Mouse (Mus musculus) mammary gland, adult 2 months (tissue): ENCODE measurements around the gene Zfp760. TPM values are rescaled to one million over a fixed set of nuclear protein-coding genes. Genes with fewer than 3 reads are reported as not detected.

ENCODE experiments used
- polyA plus RNA-seq: library from polyadenylated mRNA; depleted of rRNA; stranded (reverse); fragments of >200 nt; gene quantifications from 2 replicates; pipeline ENCODE4 v1.2.3, GENCODE M21; 2012; ENCODE audit warnings: low replicate concordance; rRNA removed

The Zfp760 gene
- 0.59 and 1.9 TPM in 2 replicates for polyA plus RNA-seq

DNA sequence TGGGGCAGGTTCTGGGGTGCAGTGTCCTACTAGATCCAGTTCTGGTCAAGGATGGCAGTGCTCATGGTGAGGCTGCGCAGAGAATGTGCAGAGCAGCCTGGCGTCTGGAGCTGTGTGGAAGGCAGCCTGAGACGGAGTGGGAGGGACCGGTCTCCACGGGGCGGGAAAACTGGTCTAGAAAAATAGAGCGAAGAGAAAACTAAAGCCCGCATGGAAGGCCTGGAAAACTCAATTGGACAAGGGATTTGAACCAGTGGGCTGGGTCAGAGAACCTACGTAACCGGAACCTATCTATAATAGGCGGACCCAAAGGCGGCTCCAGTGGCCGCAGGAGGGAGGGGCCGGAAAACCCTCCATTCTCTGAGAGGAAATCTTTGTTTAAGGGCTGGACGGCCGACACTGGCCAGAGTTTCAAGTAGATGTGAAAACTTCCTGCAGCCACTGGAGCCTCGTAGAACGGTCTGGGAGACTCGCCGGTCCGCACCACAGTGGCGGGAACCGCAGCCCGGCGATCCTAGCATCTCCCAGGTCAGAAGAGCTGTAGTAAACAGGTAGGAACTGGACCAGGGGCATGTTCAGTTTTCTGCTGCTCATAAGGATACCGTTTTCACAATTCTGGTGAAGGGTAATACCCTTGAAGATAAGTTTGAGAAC lies at the start of gene Zfp760:
Gene Zfp760 (plus strand): TSS at position 399 of the 654 bp plus-strand sequence.

DNA sequence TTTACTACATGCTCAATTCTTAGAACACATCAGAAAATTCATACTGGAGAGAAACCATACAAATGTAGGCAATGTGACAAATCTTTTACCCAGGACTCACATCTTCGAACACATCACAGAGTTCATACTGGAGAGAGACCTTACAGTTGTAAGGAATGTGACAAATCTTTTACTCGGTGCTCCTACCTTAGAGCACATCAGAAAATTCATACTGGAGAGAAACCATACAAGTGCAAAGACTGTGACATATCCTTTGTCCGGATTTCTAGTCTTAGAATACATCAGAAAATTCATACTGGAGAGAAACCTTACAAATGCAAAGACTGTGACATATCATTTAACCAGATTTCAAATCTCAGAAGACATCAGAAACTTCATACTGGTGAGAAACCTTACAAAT lies 16.0 kb upstream of the Zfp760 start, which contains the start of gene Gm10226:
Gene Gm10226 (plus strand): TSS at position 301 of the 400 bp plus-strand sequence.

DNA sequence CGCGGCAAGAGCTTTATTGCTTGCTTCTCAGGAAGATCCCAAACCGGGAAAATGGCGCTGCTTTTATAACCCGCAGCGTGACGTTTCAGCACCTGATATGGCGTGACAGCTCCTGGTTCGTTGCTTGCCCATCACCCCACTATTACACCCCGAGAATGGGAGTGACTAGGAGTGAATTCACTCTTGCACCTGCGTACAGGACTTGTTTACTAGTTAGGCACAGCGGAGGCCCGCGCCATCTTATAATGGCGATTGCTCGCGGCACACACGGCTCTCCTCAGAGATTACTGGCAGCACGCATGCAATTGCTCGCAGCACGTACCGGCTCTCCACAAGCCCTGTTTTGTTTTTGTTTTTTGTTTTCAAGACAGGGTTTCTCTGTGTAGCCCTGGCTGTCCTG lies 23.0 kb downstream of the Zfp760 start, which contains the start of gene Zfp229:
Gene Zfp229 (plus strand): TSS at position 301 of the 400 bp plus-strand sequence.

Other genes starting within 250 kb of the Zfp760 start
- gene Zfp53, start 218.7 kb upstream of the Zfp760 start, polyA plus RNA-seq: 1.5 and 2.2 TPM in 2 replicates
- gene Zfp52, start 172.2 kb upstream of the Zfp760 start, polyA plus RNA-seq: 0.14 and 0.76 TPM in 2 replicates
- gene Zfp948, start 140.7 kb upstream of the Zfp760 start, polyA plus RNA-seq: 0.68 and 2.1 TPM in 2 replicates
- gene Zfp983, start 57.1 kb upstream of the Zfp760 start, polyA plus RNA-seq: 0.50 and 0.95 TPM in 2 replicates
- not detected in 2 replicates for gene Gm10226, start 15.9 kb upstream of the Zfp760 start, polyA plus RNA-seq
- 1.5 TPM in 2 replicates for gene Zfp229, start 23.1 kb downstream of the Zfp760 start, polyA plus RNA-seq
- gene Zfp820, start 138.0 kb downstream of the Zfp760 start, polyA plus RNA-seq: 0.07 and 0.17 TPM in 2 replicates
- gene Zfp995, start 202.2 kb downstream of the Zfp760 start, polyA plus RNA-seq: 0.33 and 1.3 TPM in 2 replicates